Mouse (Mus musculus) liver, adult 2 months (tissue): ENCODE measurements around the gene Ptpra. TPM values are rescaled to one million over a fixed set of nuclear protein-coding genes. Genes with fewer than 3 reads are reported as not detected.
A peak's percentile ranks its signal among the peaks of the same experiment; 100 is the strongest.

Experiments
- DNase-seq: peaks from one replicate; pipeline ENCODE4 v3.0.0-alpha.2; 2011; ENCODE audit warnings: low read depth, low spot score; ENCODE audit errors: extremely low read depth
- H3K27ac ChIP-seq: fragments of 200-500 bp; replicated peaks from 2 replicates; pipeline ENCODE4 v1.5.1; 2012; ENCODE audit warnings: low read depth, mild to moderate bottlenecking, control low read depth, inconsistent platforms, low read length; ENCODE audit not compliant: insufficient read depth
- H3K27me3 ChIP-seq: fragments of 200-500 bp; 2 replicates; pipeline ENCODE4 v1.6.1; 2012; ENCODE audit warnings: mild to moderate bottlenecking, moderate library complexity, low read length, inconsistent platforms; ENCODE audit not compliant: control insufficient read depth, insufficient read depth
- H3K36me3 ChIP-seq: fragments of 200-500 bp; 2 replicates; pipeline ENCODE4 v1.6.1; 2012; ENCODE audit warnings: low read length, inconsistent platforms; ENCODE audit not compliant: control insufficient read depth, insufficient read depth
- H3K4me1 ChIP-seq: fragments of 200-500 bp; 2 replicates; pipeline ENCODE4 v1.6.1; 2011; ENCODE audit warnings: low read length; ENCODE audit not compliant: control insufficient read depth, insufficient read depth
- H3K4me3 ChIP-seq: fragments of 200-500 bp; 2 replicates; pipeline ENCODE4 v1.5.1; 2011; ENCODE audit warnings: low read depth, mild to moderate bottlenecking, control low read depth, low read length, moderate library complexity; ENCODE audit not compliant: insufficient read depth
- H3K79me2 ChIP-seq: fragments of 200-500 bp; 2 replicates; pipeline ENCODE4 v1.6.1; 2012; ENCODE audit warnings: inconsistent platforms, mild to moderate bottlenecking, low read length, moderate library complexity; ENCODE audit not compliant: control insufficient read depth, insufficient read depth
- H3K9ac ChIP-seq: fragments of 200-500 bp; 2 replicates; pipeline ENCODE4 v1.6.1; 2012; ENCODE audit warnings: low read depth, mild to moderate bottlenecking, control low read depth, inconsistent platforms, low read length
- CTCF ChIP-seq: fragments of 200-500 bp; IDR thresholded peaks from 2 replicates; pipeline ENCODE4 v1.5.1; 2011; ENCODE audit warnings: low read depth, low read length, control low read depth
- POLR2A ChIP-seq: fragments of 200-500 bp; IDR thresholded peaks from 2 replicates; pipeline ENCODE4 v1.6.1; 2011; ENCODE audit warnings: low read length, control low read depth; ENCODE audit not compliant: insufficient read depth; ENCODE audit errors: extremely low read depth
- WGBS: fragments of 180-500 bp; shearing (Covaris S2); methylation state at CpG from one replicate; pipeline ENCODE4 v1.1.7; 2018; 5-methylcytosine and 5-hydroxymethylcytosine counted together
- polyA plus RNA-seq: library from polyadenylated mRNA; depleted of rRNA; stranded (reverse); fragments of >200 nt; gene quantifications from 2 replicates; pipeline ENCODE4 v1.2.3, GENCODE M21; 2012
- total RNA-seq: library from RNA; depleted of rRNA; stranded (reverse); fragments of >200 nt; gene quantifications from 2 replicates; pipeline ENCODE4 v1.2.3, GENCODE M21; 2014

The Ptpra gene
- total and polyA plus RNA-seq, 2 experiments = 23.9 to 24.8 TPM

- DNase-seq = peak; percentile 79
- H3K27ac ChIP-seq = peak within 1 kb of the TSS; percentile 71
- H3K27me3 ChIP-seq = no peaks in the 10 kb centered on the region
- peaks cover 3% of the 10 kb centered on the region; the same call in 1 of the 2 replicates for H3K79me2 ChIP-seq
- TF ChIP-seq POLR2A (peak; percentile 55), CTCF (peak; percentile 70)
- H3K4me1 ChIP-seq = peaks cover 5% of the 10 kb centered on the region
- H3K4me3 ChIP-seq = peak within 1 kb of the TSS; percentile 84
- WGBS = under 1% methylated on average over 58 of the region's 58 CpGs
- H3K9ac ChIP-seq = peak within 1 kb of the TSS; percentile 83
- H3K36me3 ChIP-seq = no peaks in the 10 kb centered on the region
Measured at GRCm38 (mm10) chr2:130424126-130424853, 25.8 kb upstream of the Ptpra start, which contains the start of the genes Vps16 and Pced1a. TSS of gene Vps16 (plus strand) at chr2:130424339. TSS of gene Pced1a (minus strand) at chr2:130424701.

- Histone ChIP-seq H3K4me3 (peak overlapping the region; percentile 84; the same call in 1 of the 2 replicates), H3K79me2 (peaks cover 3% of the 10 kb centered on the region; the same call in 1 of the 2 replicates), H3K27ac (no peak overlapping the region), H3K36me3 (no peaks in the 10 kb centered on the region), H3K4me1 (peaks cover 5% of the 10 kb centered on the region), H3K9ac (peak overlapping the region; percentile 82), H3K27me3 (no peaks in the 10 kb centered on the region)
- TF ChIP-seq CTCF = no peak
- no peak for TF ChIP-seq POLR2A
- WGBS = 38% methylated on average over 5 of the region's 5 CpGs
- DNase-seq = no peak
Measured at GRCm38 (mm10) chr2:130425112-130425511, 25.0 kb upstream of the Ptpra start.

GRCm38 (mm10) chr2:130429851-130430250 lies 20.2 kb upstream of the Ptpra start:
- WGBS = 77% methylated on average over 2 of the region's 2 CpGs
- Histone ChIP-seq H3K27ac (no peak overlapping the region), H3K27me3 (no peaks in the 10 kb centered on the region), H3K4me1 (no peaks in the 10 kb centered on the region), H3K79me2 (peaks cover 8% of the 10 kb centered on the region; the same call in 1 of the 2 replicates), H3K4me3 (no peak overlapping the region), H3K36me3 (no peaks in the 10 kb centered on the region), H3K9ac (no peak overlapping the region)
- TF ChIP-seq POLR2A (no peak), CTCF (no peak)
- DNase-seq = no peak

- no peak for TF ChIP-seq POLR2A
- no peaks in the 10 kb centered on the region for H3K4me1 ChIP-seq
- no peak overlapping the region for H3K4me3 ChIP-seq
- no peak overlapping the region for H3K27ac ChIP-seq
- no peak overlapping the region for H3K9ac ChIP-seq
- H3K27me3 ChIP-seq = no peaks in the 10 kb centered on the region
- H3K79me2 ChIP-seq = peaks cover 8% of the 10 kb centered on the region; the same call in 1 of the 2 replicates
- H3K36me3 ChIP-seq = no peaks in the 10 kb centered on the region
- DNase-seq = no peak
- WGBS = 72% methylated on average over 3 of the region's 3 CpGs
Measured at GRCm38 (mm10) chr2:130430484-130430883, 19.6 kb upstream of the Ptpra start.

- H3K36me3 ChIP-seq = no peaks in the 10 kb centered on the region
- H3K4me3 ChIP-seq = no peak overlapping the region
- no peaks in the 10 kb centered on the region for H3K27me3 ChIP-seq
- no peak for DNase-seq
- WGBS = 91% methylated on average over 3 of the region's 3 CpGs
- no peak overlapping the region for H3K9ac ChIP-seq
- no peak for TF ChIP-seq POLR2A
- no peak for TF ChIP-seq CTCF
- H3K27ac ChIP-seq = no peak overlapping the region
- no peaks in the 10 kb centered on the region for H3K4me1 ChIP-seq
- H3K79me2 ChIP-seq = peaks cover 5% of the 10 kb centered on the region; the same call in 1 of the 2 replicates
Measured at GRCm38 (mm10) chr2:130432157-130432556, 17.9 kb upstream of the Ptpra start.

GRCm38 (mm10) chr2:130433152-130433551 lies 16.9 kb upstream of the Ptpra start:
- H3K79me2 ChIP-seq = peaks cover 5% of the 10 kb centered on the region; the same call in 1 of the 2 replicates
- H3K4me1 ChIP-seq = no peaks in the 10 kb centered on the region
- no peaks in the 10 kb centered on the region for H3K27me3 ChIP-seq
- peak; percentile 50 for TF ChIP-seq CTCF
- no peak for TF ChIP-seq POLR2A
- no peak overlapping the region for H3K27ac ChIP-seq
- WGBS = 23% methylated on average over 4 of the region's 4 CpGs
- H3K4me3 ChIP-seq = no peak overlapping the region
- peak; percentile 44 for DNase-seq
- no peak overlapping the region for H3K9ac ChIP-seq
- no peaks in the 10 kb centered on the region for H3K36me3 ChIP-seq
